Mouse (Mus musculus) left cerebral cortex, adult 2 months (tissue): ENCODE data around the gene Thbs3. TPM values are rescaled to one million over a fixed set of nuclear protein-coding genes. Genes with fewer than 3 reads are reported as not detected.

Experiments used
- DNase-seq, 2 experiments: peaks; one replicate each; pipeline ENCODE4 v3.0.0; 2021 to 2022; ENCODE audit warnings: low spot score in 2 of 2, mixed read lengths in 1 of 2; ENCODE audit errors: extremely low spot score in 1 of 2
- H3K27ac ChIP-seq: fragments of 200-600 bp; 2 replicates; pipeline ENCODE4 v1.8.1; 2022
- H3K4me3 ChIP-seq: fragments of 200-600 bp; 2 replicates; pipeline ENCODE4 v1.8.1; 2022
- CTCF ChIP-seq: fragments of 200-600 bp; IDR thresholded peaks from 2 replicates; pipeline ENCODE4 v1.8.1; 2022; ENCODE audit warnings: antibody characterized with exemption, mild to moderate bottlenecking, moderate library complexity
- intact Hi-C: fragments of 180-260 bp; cut with DNase I; formaldehyde crosslinking; loops from one replicate; pipeline ENCODE4 v1.15.1; 2025
- total RNA-seq, 2 experiments: library from RNA; stranded (reverse); gene quantifications; 2 replicates each; pipeline ENCODE4 v1.2.3; 2021

The Thbs3 gene
- total RNA-seq, 2 experiments from 2014 or later = 21.2 to 21.9 TPM

DNA sequence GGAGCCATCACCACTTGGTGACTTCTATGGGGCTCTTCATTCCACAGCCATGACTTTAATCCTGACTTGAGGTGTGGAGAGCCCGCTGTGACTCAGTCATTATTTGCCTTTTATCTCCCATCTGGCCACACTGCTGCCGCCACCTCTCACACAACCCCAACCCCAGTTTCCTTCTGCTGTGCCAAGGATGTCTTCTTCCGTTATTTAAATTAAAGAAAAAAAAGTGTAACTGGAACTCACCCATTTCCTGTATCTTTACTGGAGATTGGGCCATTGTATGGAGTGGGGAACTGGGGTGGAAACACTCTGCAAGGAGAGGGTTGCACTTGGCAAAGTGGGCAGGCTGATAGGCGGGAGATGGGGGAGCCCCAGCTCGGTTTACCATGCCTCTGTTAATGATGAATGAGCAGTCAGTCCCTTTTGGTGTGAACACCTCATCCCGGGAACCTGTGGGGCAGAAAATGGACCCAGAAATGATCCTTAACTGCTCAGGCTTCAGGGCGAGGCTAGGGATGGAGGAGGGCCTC, 32.4 kb upstream of the Thbs3 start:
- peak overlapping the region; percentile 98 for H3K27ac ChIP-seq
- DNase-seq = no peak
- intact Hi-C loops = no loop called here
- H3K4me3 ChIP-seq = peak overlapping the region; percentile 92
- TF ChIP-seq CTCF = no peak

DNA sequence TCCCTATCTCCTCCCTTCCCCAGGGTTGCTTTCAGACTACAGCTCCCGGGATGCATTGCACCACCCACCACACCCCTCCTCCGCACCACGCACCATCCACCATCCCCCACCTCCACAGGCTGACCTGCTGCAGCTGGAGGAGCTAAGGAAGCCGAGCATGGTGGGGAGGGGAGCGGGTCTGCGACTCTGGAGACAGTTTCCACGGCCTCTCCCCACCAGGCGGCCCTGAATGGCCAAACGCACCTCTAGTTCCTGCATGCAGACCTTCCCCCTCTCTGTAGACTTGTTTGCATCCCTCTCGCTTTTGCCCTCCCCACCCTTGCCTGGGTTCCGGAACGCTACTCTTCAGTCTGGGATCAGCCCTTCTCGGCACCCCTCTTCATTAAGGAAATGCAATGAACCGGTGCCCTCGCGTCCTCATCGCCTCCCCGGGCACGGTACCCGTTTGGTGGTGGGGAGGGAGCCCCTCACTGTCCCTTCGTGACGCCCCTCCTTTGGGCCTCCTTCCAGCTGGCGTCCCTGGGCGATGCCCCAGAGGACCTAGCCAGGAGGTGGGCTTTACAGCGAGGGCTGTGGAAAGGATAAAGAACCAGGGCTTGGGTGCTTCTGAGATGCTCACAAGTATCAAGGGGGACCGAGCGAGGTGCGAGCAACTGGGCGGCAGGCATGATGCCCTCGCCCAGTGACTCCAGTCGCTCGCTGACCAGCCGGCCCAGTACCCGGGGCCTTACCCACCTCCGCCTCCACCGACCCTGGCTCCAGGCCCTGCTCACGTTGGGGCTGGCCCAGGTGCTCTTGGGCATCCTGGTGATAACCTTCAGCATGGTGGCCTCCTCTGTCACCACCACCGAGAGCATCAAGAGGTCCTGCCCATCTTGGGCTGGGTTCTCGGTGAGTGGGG, 31.7 kb upstream of the Thbs3 start, which contains the start of gene Fam189b:
Gene Fam189b (plus strand): TSS at position 86 of the 901 bp plus-strand sequence.
- Histone ChIP-seq H3K27ac (peak within 1 kb of the TSS; percentile 98), H3K4me3 (peak within 1 kb of the TSS; percentile 92)
- DNase-seq = peak; percentile 91 to 93
- intact Hi-C loops = no loop called here
- TF ChIP-seq CTCF = no peak; the same call in 1 of the 2 replicates

GRCm38 (mm10) chr3:89183959-89184315, 31.0 kb upstream of the Thbs3 start:
- TF ChIP-seq CTCF = no peak
- DNase-seq = no peak
- peak overlapping the region; percentile 98 for H3K27ac ChIP-seq
- H3K4me3 ChIP-seq = peak overlapping the region; percentile 92
- intact Hi-C loops = no loop called here

- DNase-seq = no peak
- TF ChIP-seq CTCF = no peak
- no peak overlapping the region for H3K4me3 ChIP-seq
- intact Hi-C loops = no loop called here
- no peak overlapping the region for H3K27ac ChIP-seq
These were observed 27.8 kb upstream of the Thbs3 start for GRCm38 (mm10) chr3:89187197-89187596.

- H3K4me3 ChIP-seq = no peak overlapping the region
- TF ChIP-seq CTCF = no peak
- intact Hi-C loops = no loop called here
- H3K27ac ChIP-seq = no peak overlapping the region
- DNase-seq = no peak
These were observed 27.1 kb upstream of the Thbs3 start for GRCm38 (mm10) chr3:89187690-89188477.

DNA sequence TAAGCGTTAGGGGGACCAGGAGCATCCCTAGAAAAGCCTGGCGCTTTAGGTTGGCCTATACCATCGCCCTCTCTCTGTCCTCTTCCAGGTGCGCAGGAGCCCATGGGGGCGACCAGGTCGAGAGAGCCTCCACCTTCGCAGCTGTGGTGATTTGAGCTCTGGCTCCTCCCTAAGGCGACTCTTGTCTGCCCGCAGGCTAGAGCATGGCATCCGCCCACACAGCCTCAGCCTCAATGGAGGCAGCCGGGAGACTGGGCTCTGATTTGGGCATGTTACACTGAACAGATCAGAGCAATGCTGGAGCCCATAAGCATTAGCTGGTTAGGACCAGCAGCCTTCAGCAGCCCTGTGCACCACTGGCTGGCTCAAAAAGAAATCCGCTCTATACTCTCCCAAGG, 26.5 kb upstream of the Thbs3 start:
- H3K27ac ChIP-seq = no peak overlapping the region
- intact Hi-C loops = no loop called here
- DNase-seq = no peak
- no peak for TF ChIP-seq CTCF
- H3K4me3 ChIP-seq = no peak overlapping the region

DNA sequence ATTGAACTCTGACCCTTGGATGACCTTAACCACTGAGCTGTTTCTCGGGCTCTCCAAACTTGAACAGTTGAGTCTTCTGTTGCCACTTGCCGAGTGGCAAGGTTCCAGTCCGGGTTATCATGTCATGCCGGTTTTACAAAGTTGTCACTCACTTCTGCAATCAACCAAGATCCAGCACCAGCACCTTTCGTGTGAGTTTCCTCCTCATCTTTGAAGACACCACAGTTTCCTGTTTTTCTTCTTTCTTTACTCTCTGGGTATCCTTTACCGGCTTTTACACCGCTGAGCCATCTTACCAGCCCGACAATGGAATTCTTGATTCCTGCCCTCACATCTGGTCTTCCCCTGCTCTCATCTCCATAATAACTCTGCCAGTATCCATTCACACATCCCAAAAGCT, 24.5 kb upstream of the Thbs3 start:
- no peak overlapping the region for H3K4me3 ChIP-seq
- no peak for DNase-seq
- intact Hi-C loops = no loop called here
- no peak for TF ChIP-seq CTCF
- H3K27ac ChIP-seq = no peak overlapping the region

DNA sequence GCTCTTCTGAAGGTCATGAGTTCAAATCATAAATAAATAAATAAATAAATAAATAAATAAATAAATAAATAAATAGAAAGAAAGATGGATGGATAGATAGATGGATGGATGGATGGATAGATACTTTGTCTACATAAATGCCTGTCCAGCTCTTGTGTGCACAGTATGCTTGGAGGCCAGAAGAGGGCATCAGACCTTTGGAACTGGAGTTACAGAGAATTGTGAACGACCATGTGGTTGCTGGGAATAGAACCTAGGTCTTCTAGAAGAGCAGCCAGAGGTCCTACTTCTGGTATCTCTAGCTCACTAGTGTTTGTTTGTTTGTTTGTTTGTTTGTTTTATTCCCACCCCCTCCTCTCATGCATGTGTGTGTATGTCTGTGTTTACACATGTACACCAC, 21.6 kb upstream of the Thbs3 start:
- DNase-seq = no peak
- TF ChIP-seq CTCF = no peak; the same call in 1 of the 2 replicates
- Histone ChIP-seq H3K4me3 (no peak overlapping the region), H3K27ac (no peak overlapping the region)
- intact Hi-C loops = no loop called here

- intact Hi-C loops = no loop called here
- peak; percentile 35 for TF ChIP-seq CTCF
- DNase-seq = no peak
- Histone ChIP-seq H3K4me3 (no peak overlapping the region), H3K27ac (no peak overlapping the region)
These were observed 21.1 kb upstream of the Thbs3 start for GRCm38 (mm10) chr3:89193853-89194252.

DNA sequence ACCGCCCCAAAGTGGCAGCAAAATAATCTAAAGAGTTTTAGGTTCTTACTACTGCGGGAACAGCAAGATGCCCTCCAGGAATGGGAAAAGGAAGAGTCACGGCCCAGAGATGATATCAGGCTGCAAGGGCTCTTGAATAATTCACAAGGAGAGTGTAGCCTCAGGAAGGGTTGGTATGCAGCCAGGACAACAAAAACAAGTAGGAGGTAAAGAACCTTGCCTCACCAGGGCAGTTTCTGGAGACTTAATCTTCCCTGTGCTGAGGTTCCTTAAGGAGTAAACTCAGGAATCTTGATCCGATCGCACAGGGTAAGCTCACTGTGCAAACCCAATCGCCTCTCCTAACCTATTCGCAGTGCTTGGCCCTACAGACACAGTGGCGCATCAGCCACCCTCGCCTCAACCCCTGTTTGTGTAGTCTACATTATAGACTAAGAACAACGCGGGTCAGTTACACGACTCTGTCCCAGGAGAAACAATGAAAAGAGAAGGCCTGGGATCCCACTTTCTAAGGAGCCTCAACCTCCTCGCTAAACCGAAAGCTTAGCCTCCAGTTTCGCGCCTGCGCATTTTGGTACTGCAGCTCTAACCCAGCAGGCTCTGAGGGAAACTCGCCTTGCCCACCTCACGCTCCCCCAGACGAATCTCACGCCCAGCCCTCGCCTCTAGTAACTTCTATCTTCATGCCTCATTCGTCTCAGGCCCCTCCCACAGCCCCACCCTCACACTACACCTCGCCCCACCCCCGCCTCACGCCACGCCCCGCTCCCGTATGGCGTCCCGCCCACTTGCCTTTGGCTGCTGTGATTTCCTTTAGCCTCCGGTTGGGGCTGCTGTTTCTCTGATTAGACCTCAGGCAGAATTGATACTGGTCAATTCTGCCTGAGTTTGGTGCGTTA, 18.8 kb upstream of the Thbs3 start:
- TF ChIP-seq CTCF = peak; percentile 51
- DNase-seq = peak; percentile 75 to 84
- H3K4me3 ChIP-seq = peak overlapping the region; percentile 51
- peak overlapping the region; percentile 91 for H3K27ac ChIP-seq
- intact Hi-C loops = loop anchor here (1.0 to 2.0 kb wide), 2 partner anchors 19 to 49 kb away; partner anchors contain the start of genes Krtcap2 and Thbs3

GRCm38 (mm10) chr3:89199839-89200238, 15.1 kb upstream of the Thbs3 start:
- Histone ChIP-seq H3K27ac (no peak overlapping the region), H3K4me3 (no peak overlapping the region)
- intact Hi-C loops = no loop called here
- no peak for DNase-seq
- no peak for TF ChIP-seq CTCF
